Mouse (Mus musculus) CH12.LX (cell line): ENCODE measurements at regions not wholly inside any gene's neighbourhood (a gene's known extent, or its start where the extent isn't known, plus 50 kb on each side); places are given as distances from the start of the nearest gene placed in this dataset.

ENCODE experiments used
- DNase-seq: peaks from one replicate; pipeline ENCODE4 v3.0.0-alpha.2; 2013; ENCODE audit errors: extremely low read depth
- H3K27ac ChIP-seq: 2 replicates; pipeline ENCODE4 v1.5.1; 2012; ENCODE audit warnings: low read depth, mild to moderate bottlenecking, control low read depth, moderate library complexity; ENCODE audit not compliant: insufficient read depth
- H3K27me3 ChIP-seq: replicated peaks from 2 replicates; pipeline ENCODE3; 2012; ENCODE audit warnings: inconsistent platforms
- H3K36me3 ChIP-seq, 2 experiments: replicated peaks in 1 of 2; 2 replicates each; pipeline versions ENCODE3 to v1.6.1; 2012; ENCODE audit warnings: inconsistent platforms in 1 of 2, low read length in 1 of 2, mild to moderate bottlenecking in 1 of 2, mixed read lengths in 1 of 2, moderate library complexity in 1 of 2; ENCODE audit not compliant: control insufficient read depth in 1 of 2, insufficient read depth in 1 of 2
- H3K4me1 ChIP-seq, 2 experiments: 2 replicates each; pipeline ENCODE4 v1.6.1; 2012; ENCODE audit warnings: inconsistent platforms in 1 of 2, moderate library complexity in 1 of 2; ENCODE audit not compliant: insufficient read depth in 2 of 2, control insufficient read depth in 1 of 2
- H3K4me2 ChIP-seq: 2 replicates; pipeline ENCODE4 v1.6.1; 2012; ENCODE audit warnings: low read depth, mild to moderate bottlenecking, control low read depth; ENCODE audit not compliant: poor library complexity, insufficient read depth, severe bottlenecking
- H3K4me3 ChIP-seq, 3 experiments: fragments of 150-350 bp in 1 of 3; sonication (generic) in 1 of 3; replicated peaks in 1 of 3; 2 replicates each; pipeline versions ENCODE3 to v1.5.1; 2011 to 2012; ENCODE audit warnings: low read depth in 2 of 3, low read length in 2 of 3, mild to moderate bottlenecking in 2 of 3, moderate library complexity in 2 of 3, control low read depth in 1 of 3, improper control_type of control experiment in 1 of 3, inconsistent platforms in 1 of 3, mixed read lengths in 1 of 3; ENCODE audit not compliant: poor library complexity in 1 of 3
- H3K79me2 ChIP-seq: replicated peaks from 2 replicates; pipeline ENCODE4 v1.6.1; 2012; ENCODE audit warnings: mild to moderate bottlenecking, moderate library complexity; ENCODE audit not compliant: control insufficient read depth, poor library complexity, insufficient read depth, severe bottlenecking; ENCODE audit errors: extremely low read depth
- H3K9ac ChIP-seq: 2 replicates; pipeline ENCODE4 v1.6.1; 2012; ENCODE audit warnings: low read depth, mild to moderate bottlenecking, control low read depth, moderate library complexity; ENCODE audit not compliant: insufficient read depth
- H3K9me3 ChIP-seq: replicated peaks from 2 replicates; pipeline ENCODE3; 2012; ENCODE audit warnings: low read length, inconsistent platforms, mixed read lengths
- CHD1 ChIP-seq: IDR thresholded peaks from 2 replicates; pipeline ENCODE4 v1.6.1; 2012; ENCODE audit warnings: low read depth, low read length, improper control_type of control experiment, inconsistent platforms
- CTCF ChIP-seq, 2 experiments: IDR thresholded peaks in 1 of 2; conservative IDR thresholded peaks in 1 of 2; 2 replicates each; pipeline ENCODE4 v1.5.1; 2011 to 2012; ENCODE audit warnings: low read depth in 2 of 2, low read length in 2 of 2, improper control_type of control experiment in 1 of 2, inconsistent platforms in 1 of 2, mild to moderate bottlenecking in 1 of 2, moderate library complexity in 1 of 2
- E2F4 ChIP-seq: IDR thresholded peaks from 2 replicates; pipeline ENCODE4 v1.6.1; 2011; ENCODE audit warnings: low read depth, low read length, improper control_type of control experiment; ENCODE audit not compliant: insufficient replicate concordance
- ELF1 ChIP-seq: IDR thresholded peaks from 2 replicates; pipeline ENCODE4 v1.6.1; 2014; ENCODE audit warnings: low read depth, mild to moderate bottlenecking, inconsistent platforms, low read length, improper control_type of control experiment
- GABPA ChIP-seq: IDR thresholded peaks from 2 replicates; pipeline ENCODE4 v1.6.1; 2012; ENCODE audit warnings: low read depth, low read length, improper control_type of control experiment, inconsistent platforms; ENCODE audit not compliant: insufficient replicate concordance
- HCFC1 ChIP-seq: IDR thresholded peaks from 2 replicates; pipeline ENCODE4 v1.6.1; 2012; ENCODE audit warnings: low read depth, mild to moderate bottlenecking, inconsistent platforms, low read length, improper control_type of control experiment
- IRF4 ChIP-seq: IDR thresholded peaks from 2 replicates; pipeline ENCODE4 v1.6.1; 2014; ENCODE audit warnings: low read depth, mild to moderate bottlenecking, inconsistent platforms, low read length, improper control_type of control experiment
- MAX ChIP-seq: IDR thresholded peaks from 2 replicates; pipeline ENCODE4 v1.6.1; 2011; ENCODE audit warnings: low read length, improper control_type of control experiment
- NELFE ChIP-seq: IDR thresholded peaks from 2 replicates; pipeline ENCODE4 v1.6.1; 2011; ENCODE audit warnings: low read depth, low read length, improper control_type of control experiment
- POLR2A ChIP-seq: IDR thresholded peaks from 2 replicates; pipeline ENCODE4 v1.6.1; 2011; ENCODE audit warnings: low read depth, mild to moderate bottlenecking, improper control_type of control experiment, low read length
- POLR2AphosphoS2 ChIP-seq: IDR thresholded peaks from 2 replicates; pipeline ENCODE4 v1.6.1; 2011; ENCODE audit warnings: low read depth, low read length, improper control_type of control experiment
- RCOR1 ChIP-seq: conservative IDR thresholded peaks from 2 replicates; pipeline ENCODE4 v1.6.1; 2012; ENCODE audit warnings: low read depth, mild to moderate bottlenecking, inconsistent platforms, low read length, improper control_type of control experiment
- SMC3 ChIP-seq: IDR thresholded peaks from 2 replicates; pipeline ENCODE4 v1.6.1; 2011; ENCODE audit warnings: low read depth, low read length, improper control_type of control experiment
- TCF12 ChIP-seq: IDR thresholded peaks from 2 replicates; pipeline ENCODE4 v1.6.1; 2014; ENCODE audit warnings: low read depth, mild to moderate bottlenecking, inconsistent platforms, low read length, improper control_type of control experiment
- ZMIZ1 ChIP-seq: IDR thresholded peaks from 2 replicates; pipeline ENCODE4 v1.6.1; 2012; ENCODE audit warnings: low read depth, mild to moderate bottlenecking, inconsistent platforms, low read length, improper control_type of control experiment
- dilution Hi-C: fragments of 300-500 bp; cut with MboI; formaldehyde crosslinking; loops from 2 replicates; pipeline ENCODE4 v1.14.3; 2020; ENCODE audit warnings: low sequenced_read_pairs; ENCODE audit not compliant: extremely low pct_unique_long_range_greater_than_20kb, extremely low pct_ligation_motif_present
- in situ Hi-C: fragments of 300-500 bp; cut with MboI; formaldehyde crosslinking; loops from 3 replicates; pipeline ENCODE4 v1.14.3; 2019; ENCODE audit warnings: low sequenced_read_pairs, low pct_ligation_motif_present, low pct_unique_long_range_greater_than_20kb, mixed read lengths

DNA sequence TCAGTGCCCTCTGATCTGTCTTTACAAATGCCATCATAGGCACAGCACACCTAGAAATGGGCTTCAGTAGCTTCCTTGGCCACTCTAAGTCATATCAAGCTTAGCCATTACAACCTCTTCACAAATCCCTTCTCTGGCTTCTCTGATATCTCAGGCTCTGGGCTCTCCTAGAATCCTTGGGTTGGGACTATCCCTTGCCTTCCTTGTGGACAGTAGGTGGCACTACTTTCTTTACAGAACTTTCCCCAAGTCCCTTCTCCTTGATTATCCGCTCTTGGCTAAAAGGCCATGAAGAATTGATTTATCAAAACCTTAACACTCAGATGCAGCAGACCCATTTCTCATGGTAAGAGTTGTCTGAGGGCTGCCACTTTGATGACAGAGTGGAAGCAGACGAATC is 96.8 kb upstream of the Vstm2b start:
- peak in 1 of 2 experiments; percentile 11; a peak in 1 of 4 replicates for TF ChIP-seq CTCF (conservative IDR thresholded peaks at IDR 0.05 in 1 of 2, IDR thresholded peaks at IDR 0.05 in 1 of 2; ENCODE audit: low read depth in 2 of 2, low read length in 2 of 2)
- TF ChIP-seq MAX = no peak
- Histone ChIP-seq H3K9ac (no peak overlapping the region), H3K27me3 (no peaks in the 10 kb centered on the region), H3K9me3 (no peaks in the 10 kb centered on the region), H3K36me3 (no peaks in the 10 kb centered on the region), H3K4me2 (no peak overlapping the region), H3K4me1 (peaks cover 0 to 33% of the 10 kb centered on the region in 2 experiments; a peak in 2 of 4 replicates), H3K79me2 (no peaks in the 10 kb centered on the region), H3K4me3 (no peak overlapping the region), H3K27ac (no peak overlapping the region)
- DNase-seq = no peak
- in situ Hi-C loops (no loop called here), dilution Hi-C loops (no loop called here)

- TF ChIP-seq NELFE (no peak), E2F4 (no peak), HCFC1 (no peak), CHD1 (no peak)
- TF ChIP-seq, all 38 proteins: peak for 0
- H3K79me2 ChIP-seq = no peaks in the 10 kb centered on the region
Observed at GRCm38 (mm10) chr7:40805211-40805610, 92.9 kb upstream of the Vstm2b start.

GRCm38 (mm10) chr7:40805866-40806265 is 92.3 kb upstream of the Vstm2b start:
- H3K79me2 ChIP-seq = no peaks in the 10 kb centered on the region
- TF ChIP-seq GABPA = no peak
- no peak for TF ChIP-seq ZMIZ1
- no peak for TF ChIP-seq TCF12
- TF ChIP-seq POLR2AphosphoS2 = no peak
- no peak for TF ChIP-seq SMC3
- TF ChIP-seq POLR2A = no peak
- TF ChIP-seq CTCF (conservative IDR thresholded peaks at IDR 0.05 in 1 of 2, IDR thresholded peaks at IDR 0.05 in 1 of 2; ENCODE audit: low read depth in 2 of 2, low read length in 2 of 2) = no peak
- no peak for TF ChIP-seq RCOR1
- no peak for TF ChIP-seq ELF1
- TF ChIP-seq IRF4 = no peak
- H3K4me1 ChIP-seq = peaks cover 0 to 30% of the 10 kb centered on the region in 2 experiments; a peak in 2 of 4 replicates
- no peaks in the 10 kb centered on the region for H3K9me3 ChIP-seq
- H3K27me3 ChIP-seq = no peaks in the 10 kb centered on the region
- H3K4me2 ChIP-seq = no peak overlapping the region
- no peak overlapping the region for H3K4me3 ChIP-seq
- H3K36me3 ChIP-seq = no peaks in the 10 kb centered on the region
- in situ Hi-C loops = no loop called here
- dilution Hi-C loops = no loop called here
- H3K9ac ChIP-seq = no peak overlapping the region
- H3K27ac ChIP-seq = no peak overlapping the region
- DNase-seq = no peak

More at GRCm38 (mm10) chr7:40805211-40805610, 92.9 kb upstream of the Vstm2b start:
- Histone ChIP-seq H3K4me3 (no peak overlapping the region), H3K4me2 (no peak overlapping the region), H3K27ac (no peak overlapping the region), H3K27me3 (no peaks in the 10 kb centered on the region), H3K9ac (no peak overlapping the region), H3K36me3 (no peaks in the 10 kb centered on the region), H3K4me1 (peaks cover 0 to 36% of the 10 kb centered on the region in 2 experiments; a peak in 2 of 4 replicates), H3K9me3 (no peaks in the 10 kb centered on the region)
- no peak for DNase-seq
- in situ Hi-C loops = no loop called here
- dilution Hi-C loops = no loop called here
